Mouse (Mus musculus): ENCODE data around the gene Alg1.
A peak's percentile ranks its signal among the peaks of the same experiment; 100 is the strongest.
"Not testable (repeated sequence)": the region's sequence is repeated elsewhere in the genome, so short reads cannot be mapped to it uniquely, and the experiment has no call there.

The Alg1 gene

GRCm38 (mm10) chr16:5233418-5234313 lies at the start of gene Alg1:
TSS of gene Alg1 (plus strand) at chr16:5233621.
- DNase-seq (ENCODE audit: low spot score) = peak; percentile 95

- DNase-seq (ENCODE audit: low spot score) = no peak
Measured at GRCm38 (mm10) chr16:5184101-5184500, 49.3 kb upstream of the Alg1 start.

GRCm38 (mm10) chr16:5184956-5185355 lies 48.5 kb upstream of the Alg1 start:
- no peak for DNase-seq (ENCODE audit: low spot score)

- no peak for DNase-seq (ENCODE audit: low spot score)
Measured at GRCm38 (mm10) chr16:5185691-5186090, 47.7 kb upstream of the Alg1 start.

- no peak for DNase-seq (ENCODE audit: low spot score)
Measured at GRCm38 (mm10) chr16:5186234-5186633, 47.2 kb upstream of the Alg1 start.

GRCm38 (mm10) chr16:5195080-5195479 lies 38.3 kb upstream of the Alg1 start:
- peak; percentile 52 for DNase-seq (ENCODE audit: low spot score)

GRCm38 (mm10) chr16:5202681-5203080 lies 30.7 kb upstream of the Alg1 start:
- DNase-seq (ENCODE audit: low spot score) = peak; percentile 44

- DNase-seq (ENCODE audit: low spot score) = no peak
Measured at GRCm38 (mm10) chr16:5203200-5203599, 30.2 kb upstream of the Alg1 start.

GRCm38 (mm10) chr16:5203668-5204433 lies 29.6 kb upstream of the Alg1 start, which contains the start of gene Nagpa:
TSS of gene Nagpa (minus strand) at chr16:5204012.
- peak; percentile 81 for DNase-seq (ENCODE audit: low spot score)

- DNase-seq (ENCODE audit: low spot score) = no peak
Measured at GRCm38 (mm10) chr16:5205431-5205970, 27.9 kb upstream of the Alg1 start.

GRCm38 (mm10) chr16:5206051-5206450 lies 27.4 kb upstream of the Alg1 start:
- no peak for DNase-seq (ENCODE audit: low spot score)

GRCm38 (mm10) chr16:5210365-5210764 lies 23.1 kb upstream of the Alg1 start:
- no peak for DNase-seq (ENCODE audit: low spot score)

GRCm38 (mm10) chr16:5212150-5212549 lies 21.3 kb upstream of the Alg1 start:
- no peak for DNase-seq (ENCODE audit: low spot score)

GRCm38 (mm10) chr16:5214126-5214525 lies 19.3 kb upstream of the Alg1 start:
- DNase-seq (ENCODE audit: low spot score) = no peak

- DNase-seq (ENCODE audit: low spot score) = no peak
Measured at GRCm38 (mm10) chr16:5216686-5217085, 16.7 kb upstream of the Alg1 start.

GRCm38 (mm10) chr16:5217341-5218133 lies 15.9 kb upstream of the Alg1 start:
- DNase-seq (ENCODE audit: low spot score) = no peak

- no peak for DNase-seq (ENCODE audit: low spot score)
Measured at GRCm38 (mm10) chr16:5221403-5221802, 12.0 kb upstream of the Alg1 start.

- no peak for DNase-seq (ENCODE audit: low spot score)
Measured at GRCm38 (mm10) chr16:5222140-5222539, 11.3 kb upstream of the Alg1 start, which contains the start of gene AU021092. TSS of gene AU021092 (minus strand) at chr16:5222299.

- not testable (repeated sequence) for DNase-seq (ENCODE audit: low spot score)
Measured at GRCm38 (mm10) chr16:5226534-5226933, 6.9 kb upstream of the Alg1 start.

GRCm38 (mm10) chr16:5227501-5227900 lies 5.9 kb upstream of the Alg1 start:
- DNase-seq (ENCODE audit: low spot score) = not testable (repeated sequence)

GRCm38 (mm10) chr16:5228103-5228502 lies 5.3 kb upstream of the Alg1 start:
- not testable (repeated sequence) for DNase-seq (ENCODE audit: low spot score)

- DNase-seq (ENCODE audit: low spot score) = no peak
Measured at GRCm38 (mm10) chr16:5232982-5233381, 439 bp upstream of the Alg1 start.

Measured in urinary bladder, postnatal 14 days (tissue).